Mouse (Mus musculus) C2C12 (cell line): ENCODE measurements at regions not wholly inside any gene's neighbourhood (a gene's known extent, or its start where the extent isn't known, plus 50 kb on each side); places are given as distances from the start of the nearest gene placed in this dataset.

ENCODE experiments used
- H3K27me3 ChIP-seq: one replicate; pipeline ENCODE4 v1.6.1; 2011; ENCODE audit not compliant: control insufficient read depth, insufficient read depth, insufficient read length
- H3K36me3 ChIP-seq: one replicate; pipeline ENCODE4 v1.6.1; 2011; ENCODE audit not compliant: control insufficient read depth, insufficient read depth
- H3K4me3 ChIP-seq: one replicate; pipeline ENCODE4 v1.5.1; 2011; ENCODE audit warnings: mild to moderate bottlenecking, control low read depth; ENCODE audit not compliant: poor library complexity, insufficient read depth, severe bottlenecking
- H3K79me2 ChIP-seq: one replicate; pipeline ENCODE4 v1.6.1; 2011; ENCODE audit not compliant: control insufficient read depth, insufficient read depth
- H3K79me3 ChIP-seq: one replicate; pipeline ENCODE4 v1.6.1; 2011; ENCODE audit warnings: low read depth, control low read depth
- H3ac ChIP-seq: one replicate; pipeline ENCODE3; 2011; ENCODE audit warnings: low read depth; ENCODE audit not compliant: control insufficient read depth, insufficient read length
- CEBPB ChIP-seq: IDR thresholded peaks from one replicate; pipeline ENCODE4 v1.6.1; 2011; ENCODE audit warnings: low read depth, mild to moderate bottlenecking, control low read depth, moderate library complexity
- CTCF ChIP-seq: IDR thresholded peaks from one replicate; pipeline ENCODE4 v1.5.1; 2011; ENCODE audit not compliant: control insufficient read depth, insufficient read depth, insufficient read length
- FOSL1 ChIP-seq: IDR thresholded peaks from one replicate; pipeline ENCODE4 v1.8.0; 2011; ENCODE audit warnings: mild to moderate bottlenecking, low read length; ENCODE audit not compliant: poor library complexity, insufficient read depth, severe bottlenecking
- MAX ChIP-seq: IDR thresholded peaks from one replicate; pipeline ENCODE4 v1.6.1; 2011; ENCODE audit warnings: mild to moderate bottlenecking, control low read depth
- MYOD1 ChIP-seq: IDR thresholded peaks from one replicate; pipeline ENCODE4 v1.6.1; 2011; ENCODE audit warnings: low read depth; ENCODE audit not compliant: control insufficient read depth, insufficient read length
- MYOG ChIP-seq: IDR thresholded peaks from one replicate; pipeline ENCODE4 v1.6.1; 2011; ENCODE audit not compliant: control insufficient read depth, insufficient read length; ENCODE audit errors: extremely low read depth
- USF1 ChIP-seq: IDR thresholded peaks from one replicate; pipeline ENCODE4 v1.6.1; 2011; ENCODE audit warnings: low read depth, mild to moderate bottlenecking, control low read depth, moderate library complexity

DNA sequence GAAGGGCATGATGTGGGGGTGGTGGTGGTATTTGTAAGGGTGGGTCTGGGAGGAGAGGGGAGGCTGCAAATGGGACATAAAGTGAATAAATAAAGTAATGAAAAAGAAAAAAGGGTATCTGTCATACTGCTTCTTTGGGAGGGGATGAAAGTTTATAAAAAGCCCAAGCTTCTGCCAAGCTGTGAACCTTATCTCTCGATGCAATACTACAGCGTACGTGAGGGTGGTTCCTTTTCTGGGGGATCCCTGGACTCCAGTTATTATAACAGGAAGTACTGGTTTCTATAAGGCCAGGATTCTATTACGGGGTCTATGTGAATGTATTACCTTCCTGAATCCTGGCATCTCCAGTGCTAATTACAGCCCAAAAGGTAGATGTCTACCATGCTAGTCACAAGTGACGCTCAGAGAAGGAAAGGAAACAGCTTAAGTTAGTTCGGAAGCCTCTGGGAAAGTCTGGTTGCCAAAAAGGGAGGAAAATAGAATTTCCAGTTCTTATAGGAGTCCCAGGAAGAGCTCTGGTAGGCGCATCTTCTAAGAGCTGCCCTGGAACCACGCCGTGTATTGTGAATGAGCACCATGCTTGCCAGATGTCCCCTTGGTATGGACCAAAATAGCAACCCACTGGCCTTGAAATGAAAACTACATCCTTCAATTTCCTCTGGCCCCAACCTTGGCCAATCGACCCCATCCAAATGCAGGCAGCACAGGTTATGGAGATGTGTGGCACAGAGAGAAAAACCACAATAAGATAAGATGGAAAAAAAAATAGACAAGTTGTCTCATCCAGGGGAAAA is 228.9 kb downstream of the Cog6 start:
- H3ac ChIP-seq, result no peak overlapping the region
- H3K27me3 ChIP-seq, result no peaks in the 10 kb centered on the region
- H3K36me3 ChIP-seq, result no peaks in the 10 kb centered on the region
- TF ChIP-seq MAX (no peak), FOSL1 (no peak), CTCF (no peak), USF1 (no peak), CEBPB (no peak), MYOG (no peak), MYOD1 (no peak)
- no peak overlapping the region for H3K4me3 ChIP-seq
- no peaks in the 10 kb centered on the region for H3K79me3 ChIP-seq
- H3K79me2 ChIP-seq, result no peaks in the 10 kb centered on the region

DNA sequence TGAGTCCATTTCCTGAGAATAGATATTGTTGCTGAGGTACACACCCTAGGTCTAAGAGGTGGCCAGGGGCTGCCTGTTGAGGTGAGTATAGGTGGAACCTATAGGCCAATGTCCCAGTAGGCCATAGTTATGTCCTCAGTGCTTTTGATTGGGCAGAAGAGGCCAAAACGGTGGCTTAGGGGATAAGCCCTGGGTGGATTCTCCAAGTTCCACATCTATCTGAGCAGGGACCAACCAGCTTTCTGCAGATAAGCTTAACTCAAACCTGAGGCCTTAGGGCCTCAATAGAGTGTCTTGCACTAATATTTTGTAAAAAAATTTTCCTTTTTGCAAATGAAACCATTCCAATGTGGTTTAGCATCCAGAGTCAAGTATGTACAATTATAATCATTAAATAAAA is 231.4 kb downstream of the Cog6 start:
- no peak overlapping the region for H3ac ChIP-seq
- no peak overlapping the region for H3K4me3 ChIP-seq
- H3K79me2 ChIP-seq, result no peaks in the 10 kb centered on the region
- H3K27me3 ChIP-seq, result no peaks in the 10 kb centered on the region
- no peaks in the 10 kb centered on the region for H3K36me3 ChIP-seq
- TF ChIP-seq USF1, result no peak
- no peak for TF ChIP-seq CEBPB
- no peak for TF ChIP-seq MAX
- no peak for TF ChIP-seq MYOG
- TF ChIP-seq FOSL1, result no peak
- no peak for TF ChIP-seq MYOD1
- TF ChIP-seq CTCF, result no peak
- H3K79me3 ChIP-seq, result no peaks in the 10 kb centered on the region

- H3K79me3 ChIP-seq, result no peaks in the 10 kb centered on the region
- H3K4me3 ChIP-seq, result no peak overlapping the region
- TF ChIP-seq MYOD1 (no peak), MYOG (no peak)
- H3ac ChIP-seq, result no peak overlapping the region
- H3K79me2 ChIP-seq, result no peaks in the 10 kb centered on the region
- H3K36me3 ChIP-seq, result no peaks in the 10 kb centered on the region
- no peaks in the 10 kb centered on the region for H3K27me3 ChIP-seq
Observed at GRCm38 (mm10) chr3:52784476-52784875, 232.6 kb downstream of the Cog6 start.

DNA sequence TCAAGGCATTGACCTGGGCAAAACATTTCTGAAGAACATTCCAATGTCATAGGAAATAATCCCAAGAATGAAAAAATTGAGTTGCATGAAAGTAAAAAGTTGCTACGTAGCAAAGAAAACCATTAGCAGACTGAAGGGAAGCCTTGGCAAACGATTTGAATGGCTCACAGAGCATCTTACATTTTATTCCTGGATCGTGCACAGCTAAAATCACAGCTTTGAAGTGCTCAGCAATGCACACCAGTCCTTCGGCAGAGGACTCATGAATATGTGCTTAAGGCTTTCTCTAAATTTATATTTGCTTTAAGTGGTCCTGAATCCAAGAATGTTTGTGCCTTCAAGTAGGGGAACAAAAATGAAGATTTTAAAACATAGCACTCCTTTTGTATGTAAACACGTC is 234.5 kb downstream of the Cog6 start:
- Histone ChIP-seq H3K79me3 (no peaks in the 10 kb centered on the region), H3K4me3 (no peak overlapping the region), H3K36me3 (no peaks in the 10 kb centered on the region), H3ac (no peak overlapping the region), H3K79me2 (no peaks in the 10 kb centered on the region), H3K27me3 (no peaks in the 10 kb centered on the region)
- no peak for TF ChIP-seq CTCF
- TF ChIP-seq FOSL1, result no peak
- TF ChIP-seq MYOD1, result no peak
- TF ChIP-seq MAX, result no peak
- TF ChIP-seq MYOG, result no peak
- no peak for TF ChIP-seq CEBPB
- no peak for TF ChIP-seq USF1

DNA sequence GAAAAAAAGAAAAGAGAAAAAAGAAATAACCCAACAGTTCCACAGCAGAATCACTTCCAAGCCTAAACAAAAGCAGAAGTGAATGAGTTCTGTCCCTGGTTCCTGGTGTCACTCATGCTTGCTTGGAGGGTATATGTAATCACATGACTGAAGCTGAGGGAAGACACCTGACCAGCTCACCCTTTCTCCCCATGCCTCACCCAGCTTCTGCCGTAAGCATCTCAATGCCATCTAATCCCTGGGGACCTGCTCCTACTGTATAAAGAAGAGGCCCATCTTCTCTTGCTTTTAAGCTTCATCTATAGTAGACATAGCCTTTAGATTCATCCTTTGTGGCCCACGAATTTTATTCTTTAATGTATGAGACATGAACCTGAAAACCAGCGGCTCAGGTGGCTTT is 235.5 kb downstream of the Cog6 start:
- H3K4me3 ChIP-seq, result no peak overlapping the region
- no peaks in the 10 kb centered on the region for H3K79me2 ChIP-seq
- no peak overlapping the region for H3ac ChIP-seq
- H3K27me3 ChIP-seq, result no peaks in the 10 kb centered on the region
- no peaks in the 10 kb centered on the region for H3K79me3 ChIP-seq
- H3K36me3 ChIP-seq, result no peaks in the 10 kb centered on the region
- no peak for TF ChIP-seq FOSL1
- TF ChIP-seq MYOD1, result no peak
- no peak for TF ChIP-seq CEBPB
- no peak for TF ChIP-seq USF1
- no peak for TF ChIP-seq MYOG
- no peak for TF ChIP-seq CTCF

- Histone ChIP-seq H3K4me3 (no peak overlapping the region), H3K27me3 (no peaks in the 10 kb centered on the region), H3ac (no peak overlapping the region), H3K79me2 (no peaks in the 10 kb centered on the region), H3K79me3 (no peaks in the 10 kb centered on the region), H3K36me3 (no peaks in the 10 kb centered on the region)
- TF ChIP-seq FOSL1, result no peak
- no peak for TF ChIP-seq USF1
- no peak for TF ChIP-seq MAX
- no peak for TF ChIP-seq CEBPB
- TF ChIP-seq CTCF, result no peak
- no peak for TF ChIP-seq MYOD1
- no peak for TF ChIP-seq MYOG
Observed at GRCm38 (mm10) chr3:52780356-52780755, 236.7 kb downstream of the Cog6 start.
